Mouse (Mus musculus): ENCODE data around the gene Pcnx3. TPM values are rescaled to one million over a fixed set of nuclear protein-coding genes. Genes with fewer than 3 reads are reported as not detected.

Pcnx3 gene
- polyA plus RNA-seq, 1 experiment = 39.7 TPM

- H3K4me1 ChIP-seq (ENCODE audit: control insufficient read depth, insufficient read depth, low read length) = peaks cover 2% of the 10 kb centered on the region
- H3K9ac ChIP-seq (ENCODE audit: low read depth, poor library complexity, severe bottlenecking) = no peak overlapping the region
- no peaks in the 10 kb centered on the region for H3K36me3 ChIP-seq (ENCODE audit: control insufficient read depth, insufficient read depth, low read length, poor library complexity, severe bottlenecking)
- no peaks in the 10 kb centered on the region for H3K27me3 ChIP-seq (ENCODE audit: control insufficient read depth, insufficient read depth, low read length, poor library complexity, severe bottlenecking)
- no peak overlapping the region for H3K27ac ChIP-seq (ENCODE audit: insufficient read depth, low read length)
- TF ChIP-seq EP300 (IDR thresholded peaks at IDR 0.05; ENCODE audit: insufficient read depth, low read depth, low read length) = no peak
- no peak for TF ChIP-seq POLR2A (IDR thresholded peaks at IDR 0.05; ENCODE audit: insufficient read depth, low read length)
- H3K9me3 ChIP-seq (replicated peaks; ENCODE audit: control insufficient read depth, insufficient read depth, low read length, poor library complexity, severe bottlenecking) = no peaks in the 10 kb centered on the region
- H3K4me3 ChIP-seq (ENCODE audit: low read depth, low read length) = no peak overlapping the region
Measured at GRCm38 (mm10) chr19:5710068-5710467, 21.4 kb upstream of the Pcnx3 start.

GRCm38 (mm10) chr19:5704801-5705571, 16.3 kb upstream of the Pcnx3 start:
- Histone ChIP-seq H3K4me3 (ENCODE audit: low read depth, low read length) (no peak overlapping the region), H3K9me3 (replicated peaks; ENCODE audit: control insufficient read depth, insufficient read depth, low read length, poor library complexity, severe bottlenecking) (no peaks in the 10 kb centered on the region), H3K27ac (ENCODE audit: insufficient read depth, low read length) (no peak overlapping the region), H3K27me3 (ENCODE audit: control insufficient read depth, insufficient read depth, low read length, poor library complexity, severe bottlenecking) (no peaks in the 10 kb centered on the region), H3K9ac (ENCODE audit: low read depth, poor library complexity, severe bottlenecking) (peak overlapping the region; percentile 28; the same call in 1 of the 2 replicates), H3K36me3 (ENCODE audit: control insufficient read depth, insufficient read depth, low read length, poor library complexity, severe bottlenecking) (no peaks in the 10 kb centered on the region), H3K4me1 (ENCODE audit: control insufficient read depth, insufficient read depth, low read length) (peaks cover 4% of the 10 kb centered on the region)
- peak; percentile 31 for TF ChIP-seq POLR2A (IDR thresholded peaks at IDR 0.05; ENCODE audit: insufficient read depth, low read length)
- TF ChIP-seq CTCF (IDR thresholded peaks at IDR 0.05; ENCODE audit: low read depth, low read length) = no peak

GRCm38 (mm10) chr19:5704163-5704800, 15.6 kb upstream of the Pcnx3 start, which contains the start of gene Kcnk7:
Gene Kcnk7, plus strand, starts transcription at chr19:5704367.
- Histone ChIP-seq H3K4me1 (ENCODE audit: control insufficient read depth, insufficient read depth, low read length) (peaks cover 4% of the 10 kb centered on the region), H3K9ac (ENCODE audit: low read depth, poor library complexity, severe bottlenecking) (0 out of 2 replicates have a peak within 1 kb of the TSS, but pooled peaks have one; percentile 28), H3K4me3 (ENCODE audit: low read depth, low read length) (no peak within 1 kb of the TSS), H3K27ac (ENCODE audit: insufficient read depth, low read length) (no peak within 1 kb of the TSS), H3K9me3 (replicated peaks; ENCODE audit: control insufficient read depth, insufficient read depth, low read length, poor library complexity, severe bottlenecking) (no peaks in the 10 kb centered on the region), H3K36me3 (ENCODE audit: control insufficient read depth, insufficient read depth, low read length, poor library complexity, severe bottlenecking) (no peaks in the 10 kb centered on the region), H3K27me3 (ENCODE audit: control insufficient read depth, insufficient read depth, low read length, poor library complexity, severe bottlenecking) (no peaks in the 10 kb centered on the region)
- TF ChIP-seq POLR2A (IDR thresholded peaks at IDR 0.05; ENCODE audit: insufficient read depth, low read length) = no peak
- no peak for TF ChIP-seq CTCF (IDR thresholded peaks at IDR 0.05; ENCODE audit: low read depth, low read length)
- TF ChIP-seq EP300 (IDR thresholded peaks at IDR 0.05; ENCODE audit: insufficient read depth, low read depth, low read length) = no peak

- peak overlapping the region; percentile 47 for H3K4me3 ChIP-seq (ENCODE audit: low read depth, low read length)
Measured at GRCm38 (mm10) chr19:5695849-5696462, 7.2 kb upstream of the Pcnx3 start.

DNA sequence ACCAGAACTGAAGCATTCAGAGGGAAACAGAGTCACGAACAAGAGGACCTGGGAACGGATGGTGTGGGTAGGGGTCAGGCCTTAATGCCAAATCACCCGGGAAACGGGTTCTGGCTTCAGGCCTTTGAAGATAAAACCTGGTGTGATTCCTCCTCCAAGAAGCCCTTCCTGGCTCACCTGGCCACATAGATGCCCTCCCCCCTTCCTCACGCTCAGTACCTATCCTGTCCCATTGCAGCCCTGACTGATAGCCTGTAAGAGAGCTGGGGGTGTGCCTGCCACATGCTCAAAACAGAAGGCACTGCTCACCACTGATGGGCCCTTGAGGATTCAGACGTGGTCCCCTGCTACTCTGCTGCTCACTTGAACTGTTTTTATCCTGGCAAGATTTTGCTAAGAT, 5.1 kb upstream of the Pcnx3 start:
- no peaks in the 10 kb centered on the region for H3K9me3 ChIP-seq (replicated peaks; ENCODE audit: control insufficient read depth, insufficient read depth, low read length, poor library complexity, severe bottlenecking)
- no peak overlapping the region for H3K9ac ChIP-seq (ENCODE audit: low read depth, poor library complexity, severe bottlenecking)
- H3K36me3 ChIP-seq (ENCODE audit: control insufficient read depth, insufficient read depth, low read length, poor library complexity, severe bottlenecking) = no peaks in the 10 kb centered on the region
- no peak overlapping the region for H3K4me3 ChIP-seq (ENCODE audit: low read depth, low read length)
- H3K4me1 ChIP-seq (ENCODE audit: control insufficient read depth, insufficient read depth, low read length) = peaks cover 2% of the 10 kb centered on the region
- H3K27ac ChIP-seq (ENCODE audit: insufficient read depth, low read length) = no peak overlapping the region
- H3K27me3 ChIP-seq (ENCODE audit: control insufficient read depth, insufficient read depth, low read length, poor library complexity, severe bottlenecking) = no peaks in the 10 kb centered on the region
- TF ChIP-seq POLR2A (IDR thresholded peaks at IDR 0.05; ENCODE audit: insufficient read depth, low read length) (no peak), CTCF (IDR thresholded peaks at IDR 0.05; ENCODE audit: low read depth, low read length) (no peak), EP300 (IDR thresholded peaks at IDR 0.05; ENCODE audit: insufficient read depth, low read depth, low read length) (no peak)

More at GRCm38 (mm10) chr19:5695849-5696462, 7.2 kb upstream of the Pcnx3 start:
- Histone ChIP-seq H3K27ac (ENCODE audit: insufficient read depth, low read length) (no peak overlapping the region), H3K9me3 (replicated peaks; ENCODE audit: control insufficient read depth, insufficient read depth, low read length, poor library complexity, severe bottlenecking) (no peaks in the 10 kb centered on the region), H3K36me3 (ENCODE audit: control insufficient read depth, insufficient read depth, low read length, poor library complexity, severe bottlenecking) (no peaks in the 10 kb centered on the region), H3K9ac (ENCODE audit: low read depth, poor library complexity, severe bottlenecking) (no peak overlapping the region), H3K27me3 (ENCODE audit: control insufficient read depth, insufficient read depth, low read length, poor library complexity, severe bottlenecking) (no peaks in the 10 kb centered on the region), H3K4me1 (ENCODE audit: control insufficient read depth, insufficient read depth, low read length) (peaks cover 2% of the 10 kb centered on the region)
- TF ChIP-seq POLR2A (IDR thresholded peaks at IDR 0.05; ENCODE audit: insufficient read depth, low read length) = no peak
- TF ChIP-seq CTCF (IDR thresholded peaks at IDR 0.05; ENCODE audit: low read depth, low read length) = no peak
- 0 out of 2 replicates have a peak, but pooled peaks have one; percentile 5 for TF ChIP-seq EP300 (IDR thresholded peaks at IDR 0.05; ENCODE audit: insufficient read depth, low read depth, low read length)
